Mouse (Mus musculus) lung, embryonic 15.5 days (tissue): ENCODE measurements at regions not wholly inside any gene's neighbourhood (a gene's known extent, or its start where the extent isn't known, plus 50 kb on each side); places are given as distances from the start of the nearest gene placed in this dataset.
A peak's percentile ranks its signal among the peaks of the same experiment; 100 is the strongest.

Experiments used
- ATAC-seq: fragments of 200-750 bp; cut with Nextera tagmentation; 2 replicates; pipeline ENCODE4 v1.8.0; 2017; ENCODE audit warnings: moderate number of reproducible peaks, borderline replicate concordance; ENCODE audit not compliant: low FRiP score, low TSS enrichment; ENCODE audit errors: extremely low read depth
- H3K27ac ChIP-seq: fragments of 300-500 bp; sonication (generic); 2 replicates; pipeline ENCODE4 v1.5.1; 2015; ENCODE audit warnings: moderate library complexity, mild to moderate bottlenecking, inconsistent platforms
- H3K27me3 ChIP-seq: fragments of 300-500 bp; sonication (generic); 2 replicates; pipeline ENCODE4 v1.6.1; 2015; ENCODE audit warnings: inconsistent platforms
- H3K36me3 ChIP-seq: fragments of 300-500 bp; sonication (generic); 2 replicates; pipeline ENCODE4 v1.6.1; 2015; ENCODE audit warnings: inconsistent platforms
- H3K4me1 ChIP-seq: fragments of 300-500 bp; sonication (generic); 2 replicates; pipeline ENCODE4 v1.6.1; 2015; ENCODE audit warnings: inconsistent platforms
- H3K4me2 ChIP-seq: fragments of 300-500 bp; sonication (generic); 2 replicates; pipeline ENCODE4 v1.6.1; 2015; ENCODE audit warnings: inconsistent platforms, mild to moderate bottlenecking, moderate library complexity
- H3K4me3 ChIP-seq: fragments of 300-500 bp; sonication (generic); 2 replicates; pipeline ENCODE4 v1.5.1; 2015; ENCODE audit warnings: mild to moderate bottlenecking, inconsistent platforms
- H3K9ac ChIP-seq: fragments of 300-500 bp; sonication (generic); 2 replicates; pipeline ENCODE4 v1.6.1; 2015; ENCODE audit warnings: inconsistent platforms
- H3K9me3 ChIP-seq: fragments of 300-500 bp; sonication (generic); 2 replicates; pipeline ENCODE4 v1.6.1; 2016; ENCODE audit warnings: inconsistent platforms
- WGBS: fragments of 180-500 bp; shearing (Covaris S2); methylation state at CpG from one replicate; pipeline ENCODE4 v1.1.7; 2015; 5-methylcytosine and 5-hydroxymethylcytosine counted together

- 48% methylated on average over 4 of the region's 4 CpGs for WGBS
- H3K27ac ChIP-seq = no peak overlapping the region
- H3K36me3 ChIP-seq = no peaks in the 10 kb centered on the region
- peaks cover 37% of the 10 kb centered on the region for H3K4me1 ChIP-seq
- no peak overlapping the region for H3K9ac ChIP-seq
- H3K4me2 ChIP-seq = no peak overlapping the region
- no peak overlapping the region for H3K4me3 ChIP-seq
- no peaks in the 10 kb centered on the region for H3K9me3 ChIP-seq
- peaks cover 2% of the 10 kb centered on the region; the same call in 1 of the 2 replicates for H3K27me3 ChIP-seq
- 0 out of 2 replicates have a peak, but pooled peaks have one; percentile 13 for ATAC-seq
Measured at GRCm38 (mm10) chr5:111644788-111645187, 88.9 kb upstream of the Gm26897 start.

DNA sequence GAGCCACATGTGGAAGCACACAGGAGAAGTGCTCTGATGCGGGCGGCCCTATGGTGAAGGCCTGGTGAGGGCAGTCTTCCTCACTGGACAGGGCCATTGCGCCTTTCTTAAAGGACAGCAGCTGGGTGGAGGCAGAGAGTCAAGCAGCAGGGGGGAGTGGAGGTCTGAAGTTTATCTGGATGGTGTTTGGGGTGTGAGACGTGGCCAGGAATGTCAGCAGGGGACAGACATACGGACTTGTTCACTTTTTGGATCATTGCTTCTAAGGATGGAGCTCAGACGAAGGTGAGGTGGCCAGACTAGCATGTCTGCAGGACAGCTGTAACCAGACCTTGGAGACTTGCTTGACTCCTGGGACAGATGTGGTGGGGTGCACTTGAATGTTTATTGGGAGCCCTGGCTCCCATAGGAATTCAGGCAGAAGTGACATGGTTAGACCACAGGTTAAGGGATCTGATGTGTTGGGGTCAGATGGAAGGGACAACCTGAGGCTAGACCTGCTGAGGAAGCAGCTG is 86.0 kb upstream of the Gm26897 start:
- peaks cover 28% of the 10 kb centered on the region for H3K4me1 ChIP-seq
- 70% methylated on average over 6 of the region's 6 CpGs for WGBS
- H3K27me3 ChIP-seq = no peaks in the 10 kb centered on the region
- no peak for ATAC-seq
- H3K4me2 ChIP-seq = no peak overlapping the region
- H3K27ac ChIP-seq = no peak overlapping the region
- no peak overlapping the region for H3K4me3 ChIP-seq
- H3K9ac ChIP-seq = no peak overlapping the region
- H3K9me3 ChIP-seq = no peaks in the 10 kb centered on the region
- no peaks in the 10 kb centered on the region for H3K36me3 ChIP-seq

DNA sequence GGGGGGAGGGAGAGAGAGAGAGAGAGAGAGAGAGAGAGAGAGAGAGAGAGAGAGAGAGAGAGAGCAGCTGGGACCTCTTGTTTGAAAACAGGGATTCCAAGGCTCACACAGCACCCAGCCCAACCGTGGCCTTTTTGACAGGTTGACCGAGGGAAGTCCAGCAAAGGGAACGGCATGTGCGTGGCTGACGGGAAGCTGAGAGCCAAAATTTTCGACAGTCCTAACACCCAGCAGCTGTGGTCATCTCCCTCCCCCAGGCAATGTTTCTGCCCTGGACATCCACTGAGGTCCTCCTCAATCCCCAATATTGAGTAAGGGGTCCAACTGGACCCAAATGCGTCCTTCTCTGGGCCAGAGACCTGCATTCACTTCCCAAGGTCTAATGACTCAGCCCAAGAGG is 85.2 kb upstream of the Gm26897 start:
- peaks cover 28% of the 10 kb centered on the region for H3K4me1 ChIP-seq
- H3K27me3 ChIP-seq = no peaks in the 10 kb centered on the region
- H3K9me3 ChIP-seq = no peaks in the 10 kb centered on the region
- H3K36me3 ChIP-seq = no peaks in the 10 kb centered on the region
- no peak overlapping the region for H3K9ac ChIP-seq
- H3K4me2 ChIP-seq = no peak overlapping the region
- no peak for ATAC-seq
- no peak overlapping the region for H3K4me3 ChIP-seq
- H3K27ac ChIP-seq = peak overlapping the region; percentile 29; the same call in 1 of the 2 replicates
- 31% methylated on average over 7 of the region's 7 CpGs for WGBS

GRCm38 (mm10) chr5:111649012-111649411 is 84.7 kb upstream of the Gm26897 start:
- H3K4me2 ChIP-seq = peak overlapping the region; percentile 17; the same call in 1 of the 2 replicates
- H3K4me3 ChIP-seq = no peak overlapping the region
- no peaks in the 10 kb centered on the region for H3K9me3 ChIP-seq
- H3K36me3 ChIP-seq = no peaks in the 10 kb centered on the region
- H3K27ac ChIP-seq = no peak overlapping the region
- ATAC-seq = no peak
- 12% methylated on average over 10 of the region's 10 CpGs for WGBS
- no peak overlapping the region for H3K9ac ChIP-seq
- peaks cover 28% of the 10 kb centered on the region for H3K4me1 ChIP-seq
- no peaks in the 10 kb centered on the region for H3K27me3 ChIP-seq

DNA sequence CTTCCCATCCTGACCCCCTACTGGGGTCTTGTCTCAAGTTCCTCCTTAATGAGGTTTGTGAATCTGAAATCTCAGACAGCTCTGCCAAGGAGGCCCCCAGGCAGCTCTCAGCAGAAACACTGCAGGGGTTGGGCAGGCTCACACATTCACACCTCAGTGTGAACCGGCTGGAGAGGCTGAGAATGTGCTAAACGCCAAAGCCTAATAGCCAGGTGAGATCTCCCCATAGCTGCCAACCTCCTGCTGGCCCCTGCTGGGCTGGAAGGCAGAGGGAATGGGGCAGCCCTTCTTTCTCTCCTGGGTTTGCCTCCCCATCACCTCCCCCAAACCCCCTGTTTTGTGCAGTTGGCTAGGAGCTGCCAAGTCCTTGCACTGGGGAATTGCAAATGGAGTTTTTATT is 81.3 kb upstream of the Gm26897 start:
- no peaks in the 10 kb centered on the region for H3K36me3 ChIP-seq
- no peak overlapping the region for H3K4me2 ChIP-seq
- H3K4me1 ChIP-seq = peaks cover 17% of the 10 kb centered on the region
- no peaks in the 10 kb centered on the region for H3K27me3 ChIP-seq
- no peak overlapping the region for H3K4me3 ChIP-seq
- H3K9me3 ChIP-seq = no peaks in the 10 kb centered on the region
- H3K27ac ChIP-seq = no peak overlapping the region
- H3K9ac ChIP-seq = no peak overlapping the region
- no peak for ATAC-seq
- 13% methylated on average over 2 of the region's 2 CpGs for WGBS

- H3K36me3 ChIP-seq = no peaks in the 10 kb centered on the region
Measured at GRCm38 (mm10) chr5:111656436-111656835, 77.3 kb upstream of the Gm26897 start.

DNA sequence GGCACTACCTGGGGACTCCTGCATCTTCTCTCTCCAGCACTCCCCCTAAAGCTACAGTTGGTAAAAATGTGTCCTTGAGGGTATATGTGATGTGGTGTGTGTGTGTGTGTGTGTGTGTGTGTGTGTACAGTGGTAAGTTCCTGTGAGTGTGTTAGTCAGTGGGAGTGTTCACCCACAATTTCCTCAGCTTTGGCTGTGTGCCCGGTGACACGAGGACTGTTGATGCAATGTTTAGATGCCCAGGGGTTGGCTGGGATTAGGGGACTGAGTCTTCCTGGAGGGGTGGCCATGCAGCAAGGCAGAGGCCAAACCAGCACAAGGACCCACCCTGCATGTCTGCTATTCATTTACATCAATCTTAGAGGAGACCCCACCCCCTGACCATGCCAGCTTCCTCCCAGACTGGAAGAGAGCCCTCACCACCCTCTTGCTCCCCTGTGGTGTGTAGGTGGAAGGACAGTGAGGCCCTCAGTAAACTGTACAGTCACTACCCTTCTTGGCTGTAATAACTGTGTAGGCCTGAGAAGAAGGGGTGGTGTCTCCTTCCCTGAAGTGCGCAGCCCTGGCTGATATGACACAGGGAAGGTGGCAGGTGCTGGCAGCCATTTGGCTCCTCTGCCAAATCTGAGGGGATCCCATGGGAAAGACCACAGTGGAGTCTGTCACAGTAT is 75.8 kb upstream of the Gm26897 start:
- no peaks in the 10 kb centered on the region for H3K9me3 ChIP-seq
- H3K4me1 ChIP-seq = peaks cover 14% of the 10 kb centered on the region; the same call in 1 of the 2 replicates
- no peak overlapping the region for H3K27ac ChIP-seq
- H3K4me2 ChIP-seq = no peak overlapping the region
- ATAC-seq = no peak
- no peaks in the 10 kb centered on the region for H3K36me3 ChIP-seq
- 50% methylated on average over 3 of the region's 3 CpGs for WGBS
- no peak overlapping the region for H3K9ac ChIP-seq
- no peak overlapping the region for H3K4me3 ChIP-seq
- H3K27me3 ChIP-seq = no peaks in the 10 kb centered on the region

More at GRCm38 (mm10) chr5:111656436-111656835, 77.3 kb upstream of the Gm26897 start:
- Histone ChIP-seq H3K9ac (no peak overlapping the region), H3K4me2 (no peak overlapping the region), H3K27ac (no peak overlapping the region), H3K4me1 (0 out of 2 replicates have a peak, but pooled peaks cover 6% of the 10 kb centered on the region), H3K27me3 (no peaks in the 10 kb centered on the region), H3K9me3 (no peaks in the 10 kb centered on the region), H3K4me3 (no peak overlapping the region)
- ATAC-seq = no peak
- 68% methylated on average over 2 of the region's 2 CpGs for WGBS

- Histone ChIP-seq H3K4me1 (peaks cover 14% of the 10 kb centered on the region; the same call in 1 of the 2 replicates), H3K27ac (no peak overlapping the region), H3K9ac (no peak overlapping the region), H3K27me3 (no peaks in the 10 kb centered on the region), H3K9me3 (no peaks in the 10 kb centered on the region), H3K36me3 (no peaks in the 10 kb centered on the region), H3K4me3 (no peak overlapping the region), H3K4me2 (no peak overlapping the region)
- no peak for ATAC-seq
- 82% methylated on average over 3 of the region's 3 CpGs for WGBS
Measured at GRCm38 (mm10) chr5:111659229-111659628, 74.5 kb upstream of the Gm26897 start.

DNA sequence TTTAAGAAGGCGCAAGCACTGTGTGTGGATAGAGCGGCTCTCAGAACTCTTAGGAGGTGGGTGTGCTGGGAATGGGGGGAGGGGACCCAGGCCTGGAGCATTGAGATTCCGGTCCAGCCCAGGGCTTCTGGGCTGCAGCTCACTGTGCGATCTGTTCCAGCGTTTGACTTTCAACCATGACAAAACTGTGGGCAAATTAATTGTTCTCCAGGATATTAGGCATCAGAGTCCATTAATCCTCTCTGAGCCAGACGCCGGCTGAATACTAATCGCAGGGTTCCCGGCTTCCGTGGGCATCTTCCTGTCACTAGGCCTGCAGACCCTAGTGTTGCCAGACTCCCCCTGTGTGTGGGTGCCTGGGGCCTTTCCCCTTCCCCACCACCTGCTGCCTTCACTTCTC is 73.3 kb upstream of the Gm26897 start:
- no peak for ATAC-seq
- whole genome bisulfite sequencing = 60% methylated on average over 10 of the region's 10 CpGs
- no peak overlapping the region for H3K9ac ChIP-seq

GRCm38 (mm10) chr5:111660968-111661367 is 72.8 kb upstream of the Gm26897 start:
- WGBS = 77% methylated on average over 6 of the region's 6 CpGs
- no peaks in the 10 kb centered on the region for H3K27me3 ChIP-seq
- ATAC-seq = no peak

More for the DNA sequence above, 73.3 kb upstream of the Gm26897 start:
- Histone ChIP-seq H3K4me3 (no peak overlapping the region), H3K27me3 (no peaks in the 10 kb centered on the region), H3K4me1 (peaks cover 14% of the 10 kb centered on the region; the same call in 1 of the 2 replicates), H3K27ac (no peak overlapping the region), H3K4me2 (no peak overlapping the region), H3K9me3 (no peaks in the 10 kb centered on the region), H3K36me3 (no peaks in the 10 kb centered on the region)

DNA sequence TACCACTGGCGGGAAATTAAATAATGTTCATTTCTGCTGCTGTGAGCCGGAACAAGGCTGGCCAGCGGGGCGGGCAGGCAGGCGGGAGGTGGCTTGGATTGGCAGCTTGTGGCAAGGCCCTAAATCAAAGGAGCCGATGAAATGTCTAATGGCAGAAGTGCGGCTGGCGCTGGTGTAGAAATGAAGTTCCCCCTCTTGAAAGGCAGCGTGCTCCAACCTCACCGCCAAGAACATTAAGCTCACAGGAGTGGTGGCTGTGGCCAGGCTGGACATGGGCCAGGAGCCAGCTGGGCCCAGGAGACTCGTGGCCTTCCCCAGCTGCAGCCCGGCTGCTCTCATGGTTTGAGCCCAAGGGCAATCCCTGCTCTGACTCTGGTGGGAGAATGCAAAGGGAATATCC is 71.8 kb upstream of the Gm26897 start:
- Histone ChIP-seq H3K27ac (0 out of 2 replicates have a peak overlapping the region, but pooled peaks have one; percentile 6), H3K36me3 (no peaks in the 10 kb centered on the region), H3K9ac (no peak overlapping the region), H3K4me1 (peaks cover 14% of the 10 kb centered on the region; the same call in 1 of the 2 replicates), H3K4me3 (no peak overlapping the region), H3K27me3 (no peaks in the 10 kb centered on the region), H3K4me2 (no peak overlapping the region), H3K9me3 (no peaks in the 10 kb centered on the region)
- ATAC-seq = no peak
- WGBS = 55% methylated on average over 12 of the region's 12 CpGs

More at GRCm38 (mm10) chr5:111660968-111661367, 72.8 kb upstream of the Gm26897 start:
- H3K9me3 ChIP-seq = no peaks in the 10 kb centered on the region
- H3K4me3 ChIP-seq = no peak overlapping the region
- no peak overlapping the region for H3K9ac ChIP-seq
- no peak overlapping the region for H3K27ac ChIP-seq
- H3K36me3 ChIP-seq = no peaks in the 10 kb centered on the region
- no peak overlapping the region for H3K4me2 ChIP-seq
- peaks cover 14% of the 10 kb centered on the region; the same call in 1 of the 2 replicates for H3K4me1 ChIP-seq

DNA sequence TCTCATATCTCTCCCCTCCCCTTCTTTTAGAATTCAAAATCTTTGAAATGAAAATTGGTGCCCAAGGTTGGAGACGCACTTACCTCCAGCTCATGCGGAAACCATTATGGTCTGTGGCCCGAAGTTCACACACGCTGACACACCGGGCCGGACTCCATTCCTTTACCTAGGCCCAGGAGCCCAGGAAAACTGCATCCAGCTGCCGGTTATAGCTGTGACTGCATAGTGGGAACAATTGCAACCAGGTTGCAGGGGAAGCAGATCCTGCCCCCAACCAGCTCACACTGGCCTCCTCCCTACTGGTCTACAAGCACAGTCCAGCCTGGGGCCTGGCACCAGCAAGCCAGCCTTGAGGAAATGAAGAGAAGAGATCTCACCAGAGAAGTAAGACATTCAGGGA is 69.9 kb upstream of the Gm26897 start:
- Histone ChIP-seq H3K27ac (no peak overlapping the region), H3K9ac (no peak overlapping the region), H3K4me3 (no peak overlapping the region), H3K4me1 (peaks cover 8% of the 10 kb centered on the region; the same call in 1 of the 2 replicates), H3K36me3 (no peaks in the 10 kb centered on the region), H3K9me3 (peaks cover 6% of the 10 kb centered on the region; the same call in 1 of the 2 replicates), H3K27me3 (no peaks in the 10 kb centered on the region), H3K4me2 (no peak overlapping the region)
- 87% methylated on average over 7 of the region's 7 CpGs for WGBS
- no peak for ATAC-seq
